Mouse (Mus musculus) midbrain, embryonic 16.5 days (tissue): Measurements from ENCODE around the gene Efcab6. TPM values are rescaled to one million over a fixed set of nuclear protein-coding genes. Genes with fewer than 3 reads are reported as not detected.

Experiments
- ATAC-seq: fragments of 200-750 bp; cut with Nextera tagmentation; 2 replicates; pipeline ENCODE4 v1.8.0; 2017; ENCODE audit warnings: moderate TSS enrichment
- H3K27ac ChIP-seq: fragments of 300-500 bp; sonication (generic); 2 replicates; pipeline ENCODE4 v1.5.1; 2014; ENCODE audit warnings: mild to moderate bottlenecking, low read length, mixed read lengths
- H3K27me3 ChIP-seq: fragments of 300-500 bp; sonication (generic); 2 replicates; pipeline ENCODE4 v1.6.1; 2014; ENCODE audit warnings: low read depth, low read length, mixed read lengths; ENCODE audit not compliant: control insufficient read depth, insufficient read depth
- H3K36me3 ChIP-seq: fragments of 300-500 bp; sonication (generic); 2 replicates; pipeline ENCODE4 v1.6.1; 2014; ENCODE audit warnings: mild to moderate bottlenecking, low read length, moderate library complexity, mixed read lengths; ENCODE audit not compliant: control insufficient read depth, insufficient read depth
- H3K4me1 ChIP-seq: fragments of 300-500 bp; sonication (generic); 2 replicates; pipeline ENCODE4 v1.6.1; 2014; ENCODE audit warnings: mild to moderate bottlenecking, low read length, mixed read lengths; ENCODE audit not compliant: control insufficient read depth, insufficient read depth
- H3K4me2 ChIP-seq: fragments of 300-500 bp; sonication (generic); 2 replicates; pipeline ENCODE4 v1.6.1; 2014; ENCODE audit warnings: mild to moderate bottlenecking, low read length, mixed read lengths
- H3K4me3 ChIP-seq: fragments of 300-500 bp; sonication (generic); 2 replicates; pipeline ENCODE4 v1.5.1; 2014; ENCODE audit warnings: low read depth, mild to moderate bottlenecking, low read length, moderate library complexity, mixed read lengths
- H3K9ac ChIP-seq: fragments of 300-500 bp; sonication (generic); 2 replicates; pipeline ENCODE4 v1.6.1; 2014; ENCODE audit warnings: low read depth, low read length, mixed read lengths
- H3K9me3 ChIP-seq: fragments of 300-500 bp; sonication (generic); replicated peaks from 2 replicates; pipeline ENCODE4 v1.6.1; 2014; ENCODE audit warnings: mild to moderate bottlenecking, low read length, mixed read lengths; ENCODE audit not compliant: control insufficient read depth, poor library complexity, severe bottlenecking
- WGBS: fragments of 180-500 bp; shearing (Covaris S2); extraction: QIAGEN DNeasy Blood & Tissue Kit; methylation state at CpG from one replicate; pipeline ENCODE4 v1.1.7; 2014; 5-methylcytosine and 5-hydroxymethylcytosine counted together
- polyA plus RNA-seq: library from polyadenylated mRNA; unstranded; fragments of >200 nt; fragmentation: Nextera tagmentation; extraction: Ambion mirVana; gene quantifications from 2 replicates; pipeline ENCODE4 v1.2.1, GENCODE M21; 2015

Gene Efcab6
- polyA plus RNA-seq, 1 experiment from 2014 or later = 1.5 TPM

DNA sequence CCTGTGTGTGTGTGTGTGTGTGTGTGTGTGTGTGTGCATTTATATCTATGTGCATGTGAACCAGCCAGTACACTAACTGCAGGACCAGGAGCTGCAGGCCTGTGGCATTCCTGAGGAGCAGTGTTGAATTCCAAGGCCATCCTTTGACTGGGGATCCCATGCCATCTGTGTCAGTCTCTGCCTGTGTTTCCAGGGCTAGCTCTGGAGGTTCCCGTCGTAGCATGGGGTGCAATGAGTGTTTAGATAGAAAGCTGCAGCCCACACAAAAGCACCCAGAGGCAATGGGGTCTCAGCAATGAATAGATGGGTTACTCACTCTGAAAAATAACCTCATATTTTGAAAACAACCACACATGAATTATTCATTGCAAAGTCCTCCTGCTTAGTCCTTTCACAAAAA, 126.7 kb downstream of the Efcab6 start:
- no peak for ATAC-seq
- Histone ChIP-seq H3K4me2 (no peak overlapping the region), H3K4me3 (no peak overlapping the region), H3K9ac (no peak overlapping the region), H3K4me1 (peaks cover 6% of the 10 kb centered on the region; the same call in 1 of the 2 replicates), H3K9me3 (no peaks in the 10 kb centered on the region), H3K27me3 (no peaks in the 10 kb centered on the region), H3K27ac (no peak overlapping the region), H3K36me3 (no peaks in the 10 kb centered on the region)
- 71% methylated on average over 2 of the region's 2 CpGs for WGBS

DNA sequence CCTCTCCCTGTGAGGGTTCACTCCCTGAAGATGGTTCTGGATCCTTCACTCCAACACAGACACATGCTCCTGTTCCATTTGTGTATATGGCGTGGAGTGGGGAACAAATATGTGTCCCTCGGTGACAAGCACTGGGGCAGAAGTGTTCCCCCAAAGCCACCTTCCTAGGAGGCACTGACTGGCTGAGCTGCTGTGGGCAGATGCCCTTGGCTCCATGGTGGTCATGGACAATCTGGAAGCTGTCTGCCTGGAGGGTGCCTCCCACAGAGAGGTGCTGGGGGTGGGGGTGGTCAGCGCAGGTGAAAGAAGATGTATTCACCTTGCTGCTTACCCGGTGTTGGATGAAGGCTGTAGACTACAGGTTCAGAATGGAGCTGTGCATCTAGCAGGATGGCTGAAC, 128.7 kb downstream of the Efcab6 start:
- no peak for ATAC-seq
- Histone ChIP-seq H3K9me3 (no peaks in the 10 kb centered on the region), H3K9ac (no peak overlapping the region), H3K4me1 (peaks cover 6% of the 10 kb centered on the region; the same call in 1 of the 2 replicates), H3K4me2 (no peak overlapping the region), H3K27ac (no peak overlapping the region), H3K4me3 (no peak overlapping the region), H3K27me3 (no peaks in the 10 kb centered on the region), H3K36me3 (no peaks in the 10 kb centered on the region)
- 90% methylated on average over 4 of the region's 4 CpGs for WGBS

- WGBS = 79% methylated on average over 2 of the region's 2 CpGs
Observed at GRCm38 (mm10) chr15:83934816-83935215, 130.4 kb downstream of the Efcab6 start.

DNA sequence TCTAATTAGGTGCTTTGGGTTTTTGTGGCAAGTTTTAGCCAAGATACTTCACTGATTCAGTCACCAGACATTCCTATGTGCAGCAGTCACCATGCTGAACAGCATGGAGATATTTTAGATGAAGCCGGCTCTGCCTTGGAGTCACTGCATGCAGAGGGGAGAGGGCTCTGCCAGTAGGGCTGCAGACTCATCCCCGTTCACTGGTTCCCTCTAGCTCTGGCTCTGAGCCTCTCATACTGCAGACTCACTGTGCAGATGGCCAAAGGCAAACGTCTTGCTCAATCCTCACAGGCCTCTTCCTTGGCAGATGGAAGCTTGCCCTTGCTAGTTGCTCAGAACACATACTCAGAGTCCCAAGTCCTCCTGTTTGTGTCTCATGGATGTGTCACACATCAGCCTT, 139.8 kb downstream of the Efcab6 start:
- H3K36me3 ChIP-seq = no peaks in the 10 kb centered on the region
- no peak overlapping the region for H3K4me3 ChIP-seq
- no peaks in the 10 kb centered on the region for H3K27me3 ChIP-seq
- H3K9ac ChIP-seq = no peak overlapping the region
- H3K9me3 ChIP-seq = no peaks in the 10 kb centered on the region
- no peak for ATAC-seq
- H3K4me2 ChIP-seq = no peak overlapping the region
- 75% methylated on average over 3 of the region's 3 CpGs for WGBS
- H3K4me1 ChIP-seq = no peaks in the 10 kb centered on the region
- H3K27ac ChIP-seq = no peak overlapping the region

More at GRCm38 (mm10) chr15:83934816-83935215, 130.4 kb downstream of the Efcab6 start:
- no peak overlapping the region for H3K27ac ChIP-seq
- ATAC-seq = no peak
- H3K4me1 ChIP-seq = peaks cover 4% of the 10 kb centered on the region; the same call in 1 of the 2 replicates
- no peak overlapping the region for H3K9ac ChIP-seq
- H3K4me2 ChIP-seq = no peak overlapping the region
- no peak overlapping the region for H3K4me3 ChIP-seq
- no peaks in the 10 kb centered on the region for H3K36me3 ChIP-seq
- H3K9me3 ChIP-seq = no peaks in the 10 kb centered on the region
- H3K27me3 ChIP-seq = no peaks in the 10 kb centered on the region

DNA sequence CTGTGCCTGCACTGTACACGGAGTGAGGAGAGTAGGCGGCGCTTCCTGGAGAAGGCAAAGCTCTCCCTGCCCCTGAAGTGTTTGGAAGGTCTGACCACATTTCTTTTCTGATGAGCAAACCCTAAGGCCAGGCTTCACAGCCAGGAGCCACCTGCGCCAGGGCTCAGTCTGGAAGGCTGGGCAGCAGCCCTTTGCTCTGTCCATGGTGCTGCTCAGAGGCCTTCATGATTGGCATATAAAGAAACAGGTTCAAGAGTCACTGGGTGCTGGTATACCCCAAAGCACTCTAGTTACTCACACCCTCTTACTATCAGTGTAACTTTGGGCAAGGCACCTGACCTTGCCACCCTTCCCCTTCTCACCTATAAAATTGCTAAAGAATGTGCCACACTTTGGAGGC, 140.5 kb downstream of the Efcab6 start:
- Histone ChIP-seq H3K36me3 (no peaks in the 10 kb centered on the region), H3K4me2 (no peak overlapping the region), H3K4me3 (no peak overlapping the region), H3K4me1 (no peaks in the 10 kb centered on the region), H3K9ac (no peak overlapping the region), H3K27ac (no peak overlapping the region), H3K27me3 (no peaks in the 10 kb centered on the region), H3K9me3 (no peaks in the 10 kb centered on the region)
- ATAC-seq = no peak
- WGBS = 27% methylated on average over 4 of the region's 4 CpGs

DNA sequence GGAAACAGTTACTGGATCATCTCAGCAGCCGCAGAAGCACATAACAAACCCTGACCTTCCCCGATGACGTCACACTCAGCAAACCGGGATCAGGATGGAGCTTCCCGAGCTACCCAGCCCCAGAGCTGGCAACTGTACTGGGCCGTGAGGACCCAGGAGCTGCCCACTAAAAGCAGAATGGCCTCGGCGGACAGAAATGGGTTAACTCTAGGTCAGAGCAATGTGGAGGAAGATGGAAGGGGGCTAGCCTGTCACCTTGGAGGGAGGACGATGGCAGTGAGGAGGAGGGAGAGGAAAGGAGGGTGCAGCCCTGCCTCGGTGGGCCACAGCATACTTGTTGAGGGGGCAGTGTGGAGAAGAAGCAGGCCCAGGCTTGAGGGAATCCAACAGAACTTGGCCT, 149.8 kb downstream of the Efcab6 start:
- no peak for ATAC-seq
- H3K4me3 ChIP-seq = no peak overlapping the region
- no peaks in the 10 kb centered on the region for H3K4me1 ChIP-seq
- H3K36me3 ChIP-seq = no peaks in the 10 kb centered on the region
- no peaks in the 10 kb centered on the region; the same call in 1 of the 2 replicates for H3K9me3 ChIP-seq
- no peak overlapping the region for H3K9ac ChIP-seq
- no peaks in the 10 kb centered on the region for H3K27me3 ChIP-seq
- WGBS = 89% methylated on average over 10 of the region's 10 CpGs
- H3K4me2 ChIP-seq = no peak overlapping the region
- no peak overlapping the region for H3K27ac ChIP-seq

GRCm38 (mm10) chr15:83913028-83913714, 152.0 kb downstream of the Efcab6 start:
- Histone ChIP-seq H3K4me1 (no peaks in the 10 kb centered on the region), H3K27ac (no peak overlapping the region), H3K36me3 (no peaks in the 10 kb centered on the region), H3K4me2 (no peak overlapping the region), H3K27me3 (no peaks in the 10 kb centered on the region), H3K9me3 (no peaks in the 10 kb centered on the region; the same call in 1 of the 2 replicates), H3K4me3 (no peak overlapping the region), H3K9ac (no peak overlapping the region)
- 87% methylated on average over 14 of the region's 14 CpGs for WGBS
- no peak for ATAC-seq

DNA sequence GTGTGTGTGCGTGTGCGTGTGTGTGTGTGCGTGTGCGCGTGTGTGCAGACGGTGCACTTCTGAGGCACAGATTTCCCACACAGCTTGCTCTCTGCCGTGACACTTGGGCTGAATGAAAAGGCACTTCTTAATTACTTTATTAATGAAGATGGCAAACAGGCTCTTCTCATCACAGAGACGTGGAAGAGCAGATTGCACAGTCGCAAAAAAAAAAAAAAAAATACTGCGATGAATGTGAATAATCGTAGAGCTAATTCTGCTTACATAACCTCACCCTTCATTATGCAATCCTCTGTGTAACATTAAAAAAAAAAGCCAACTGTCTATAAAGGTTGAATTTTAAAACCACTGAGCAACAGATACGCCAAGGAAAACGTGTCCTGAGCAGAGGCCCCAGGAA, 158.7 kb downstream of the Efcab6 start:
- no peaks in the 10 kb centered on the region for H3K36me3 ChIP-seq
- no peaks in the 10 kb centered on the region for H3K27me3 ChIP-seq
- no peak overlapping the region for H3K4me2 ChIP-seq
- H3K4me3 ChIP-seq = no peak overlapping the region
- WGBS = 71% methylated on average over 13 of the region's 13 CpGs
- no peak overlapping the region for H3K27ac ChIP-seq
- no peak overlapping the region for H3K9ac ChIP-seq
- no peaks in the 10 kb centered on the region; the same call in 1 of the 2 replicates for H3K4me1 ChIP-seq
- no peak for ATAC-seq
- H3K9me3 ChIP-seq = no peaks in the 10 kb centered on the region

DNA sequence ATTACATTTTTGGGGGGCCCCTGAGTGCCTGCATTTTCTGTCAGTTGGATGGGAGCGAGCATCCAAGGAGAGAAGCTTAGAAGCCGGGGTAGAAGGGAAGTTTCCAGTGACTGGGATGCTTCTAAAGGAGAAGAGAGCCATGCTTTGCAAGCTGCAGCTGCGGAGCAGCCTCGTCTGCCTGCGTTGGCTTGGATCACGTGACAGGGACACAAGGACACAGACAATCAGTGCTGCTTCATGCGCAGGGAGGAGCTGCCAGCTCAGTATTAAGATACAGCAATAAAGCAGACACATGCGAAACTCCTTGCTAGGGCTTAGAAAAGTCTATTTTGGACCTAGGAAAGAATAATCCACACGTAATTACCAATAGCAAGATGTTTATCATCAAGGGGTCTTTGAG, 167.9 kb downstream of the Efcab6 start:
- no peak overlapping the region for H3K4me3 ChIP-seq
- no peaks in the 10 kb centered on the region for H3K27me3 ChIP-seq
- peaks cover 12% of the 10 kb centered on the region for H3K4me1 ChIP-seq
- no peaks in the 10 kb centered on the region for H3K9me3 ChIP-seq
- H3K9ac ChIP-seq = no peak overlapping the region
- H3K4me2 ChIP-seq = 0 out of 2 replicates have a peak overlapping the region, but pooled peaks have one; percentile 1
- no peak overlapping the region for H3K27ac ChIP-seq
- ATAC-seq = peak; percentile 84
- 33% methylated on average over 9 of the region's 9 CpGs for WGBS
- H3K36me3 ChIP-seq = no peaks in the 10 kb centered on the region
